16 mouse cellular contexts compared by ENCODE assay signal in genomic region chr2:9443103-9443502, GRCm38 (mm10).
"Had no signal": no experiment of that assay in that cellular context is flagged by ENCODE, and none has a peak within 500 bp of the region (broad histone marks: within the 10 kb centered on the region; RNA-seq: fewer than 3 reads in every experiment).

No protein-coding gene starts in this region.

- H3K4me1 ChIP-seq: liver, embryonic 13.5 days; liver, embryonic 15.5 days; megakaryocyte, embryonic 14.5 days; midbrain, embryonic 13.5 days; midbrain, embryonic 15.5 days; neural tube, embryonic 12.5 days had no signal

- H3K4me3 ChIP-seq: liver, embryonic 13.5 days; liver, embryonic 15.5 days; megakaryocyte, embryonic 14.5 days; midbrain, embryonic 13.5 days; midbrain, embryonic 15.5 days; neural tube, embryonic 12.5 days had no signal

- DNase-seq: liver, embryonic 13.5 days; liver, postnatal 0 days; lung, adult 2 months; lung, postnatal 10 days; lung, postnatal 36 days; right cerebral cortex, postnatal 14 days; thymus, adult 18-20 months; thymus, postnatal 25 days; thymus, postnatal 4 days had no signal

- H3K9ac ChIP-seq: liver, embryonic 13.5 days; liver, embryonic 15.5 days; liver, postnatal 0 days; midbrain, embryonic 13.5 days; midbrain, embryonic 15.5 days; neural tube, embryonic 12.5 days had no signal

- H3K9me3 ChIP-seq: liver, embryonic 13.5 days; liver, embryonic 15.5 days; megakaryocyte, embryonic 14.5 days; midbrain, embryonic 13.5 days; midbrain, embryonic 15.5 days; neural tube, embryonic 12.5 days had no signal

- H3K27ac ChIP-seq: liver, embryonic 13.5 days; liver, embryonic 15.5 days; macrophage; midbrain, embryonic 13.5 days; midbrain, embryonic 15.5 days; neural tube, embryonic 12.5 days had no signal

- H3K36me3 ChIP-seq: liver, embryonic 13.5 days; liver, embryonic 15.5 days; midbrain, embryonic 13.5 days; midbrain, embryonic 15.5 days; neural tube, embryonic 12.5 days had no signal

- H3K27me3 ChIP-seq: liver, embryonic 13.5 days; liver, embryonic 15.5 days; megakaryocyte, embryonic 14.5 days; midbrain, embryonic 13.5 days; midbrain, embryonic 15.5 days; neural tube, embryonic 12.5 days had no signal

- ATAC-seq: liver, postnatal 0 days; midbrain, embryonic 13.5 days; midbrain, embryonic 15.5 days had no signal

- H3K4me2 ChIP-seq: liver, embryonic 13.5 days; liver, embryonic 15.5 days; midbrain, embryonic 11.5 days; midbrain, embryonic 13.5 days; midbrain, embryonic 15.5 days; neural tube, embryonic 12.5 days had no signal
